Mouse (Mus musculus) C2C12 (cell line): Measurements from ENCODE around the gene Gpatch2l.

Source experiments
- CTCF ChIP-seq: IDR thresholded peaks from one replicate; pipeline ENCODE4 v1.5.1; 2011; ENCODE audit not compliant: control insufficient read depth, insufficient read depth, insufficient read length
- FOSL1 ChIP-seq: IDR thresholded peaks from one replicate; pipeline ENCODE4 v1.8.0; 2011; ENCODE audit warnings: mild to moderate bottlenecking, low read length; ENCODE audit not compliant: poor library complexity, insufficient read depth, severe bottlenecking
- MAX ChIP-seq: IDR thresholded peaks from one replicate; pipeline ENCODE4 v1.6.1; 2011; ENCODE audit warnings: mild to moderate bottlenecking, control low read depth
- MYOG ChIP-seq: IDR thresholded peaks from one replicate; pipeline ENCODE4 v1.6.1; 2011; ENCODE audit not compliant: control insufficient read depth, insufficient read length; ENCODE audit errors: extremely low read depth

- TF ChIP-seq FOSL1: no peak
- TF ChIP-seq MAX: no peak
- TF ChIP-seq CTCF: no peak
- TF ChIP-seq MYOG: no peak
Measured at GRCm38 (mm10) chr12:86329813-86330212, 88.2 kb downstream of the Gpatch2l start.
